Mouse (Mus musculus): ENCODE data around the gene Usp15. TPM values are rescaled to one million over a fixed set of nuclear protein-coding genes. Genes with fewer than 3 reads are reported as not detected.

The Usp15 gene
- polyA plus RNA-seq, 1 experiment from 2014 or later: 66.8 TPM

- H3K27ac ChIP-seq (replicated peaks): no peak overlapping the region
- H3K36me3 ChIP-seq: peaks cover 84% of the 10 kb centered on the region
- ATAC-seq (replicated peaks): no peak
- no peaks in the 10 kb centered on the region for H3K4me1 ChIP-seq
- no peak overlapping the region for H3K4me3 ChIP-seq
- no peaks in the 10 kb centered on the region for H3K9me3 ChIP-seq
- H3K9ac ChIP-seq (replicated peaks): no peak overlapping the region
- no peaks in the 10 kb centered on the region for H3K27me3 ChIP-seq
- 90% methylated on average over 14 of the region's 14 CpGs for WGBS
- H3K4me2 ChIP-seq (replicated peaks): no peak overlapping the region
These were observed 76.0 kb downstream of the Usp15 start for GRCm38 (mm10) chr10:123120666-123121392.

DNA sequence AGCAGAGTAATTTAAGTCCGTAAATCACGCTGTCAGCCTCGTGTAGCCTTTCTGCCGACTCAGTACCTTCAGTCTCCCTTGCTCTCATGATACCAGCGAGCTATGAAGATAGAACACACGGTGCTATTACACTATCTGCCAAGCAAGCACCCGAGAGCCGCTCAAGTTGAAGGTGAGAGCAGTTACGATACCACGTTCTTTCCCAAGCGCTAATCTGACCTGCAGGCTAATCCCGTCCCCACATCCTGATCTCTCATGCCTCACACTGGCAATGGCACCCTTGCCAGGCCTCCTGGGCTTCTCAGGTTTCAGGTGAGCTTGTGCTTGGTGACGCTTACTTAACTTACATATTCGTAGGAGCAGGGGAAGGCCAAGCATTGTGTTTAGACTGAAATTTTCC, 79.9 kb downstream of the Usp15 start:
- 89% methylated on average over 14 of the region's 14 CpGs for WGBS
- ATAC-seq (replicated peaks): no peak

DNA sequence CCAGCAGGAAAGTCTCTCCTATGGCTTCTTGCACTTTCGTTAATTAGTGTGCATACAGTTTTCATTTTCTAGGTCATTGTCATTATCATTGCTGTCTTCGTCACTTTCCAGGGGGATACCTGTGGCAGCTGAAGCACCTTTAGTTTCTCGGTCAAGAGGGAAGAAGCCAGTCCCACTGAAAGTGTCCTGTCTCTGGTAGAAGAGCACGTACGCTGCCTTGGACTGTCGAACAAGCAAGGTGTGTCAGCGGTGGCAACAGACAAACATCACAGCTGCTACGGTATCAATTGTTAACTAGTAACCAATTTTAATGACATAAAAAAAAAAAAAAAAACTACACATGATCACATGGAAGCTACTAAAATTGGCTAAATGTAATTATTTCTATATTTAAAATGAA, 83.3 kb downstream of the Usp15 start:
- H3K27me3 ChIP-seq: no peaks in the 10 kb centered on the region
- peaks cover 53% of the 10 kb centered on the region for H3K36me3 ChIP-seq
- H3K27ac ChIP-seq (replicated peaks): no peak overlapping the region
- H3K9ac ChIP-seq (replicated peaks): no peak overlapping the region
- H3K4me2 ChIP-seq (replicated peaks): no peak overlapping the region
- H3K4me1 ChIP-seq: no peaks in the 10 kb centered on the region
- no peaks in the 10 kb centered on the region for H3K9me3 ChIP-seq
- 95% methylated on average over 8 of the region's 8 CpGs for WGBS
- H3K4me3 ChIP-seq: no peak overlapping the region
- ATAC-seq (replicated peaks): no peak

More for the DNA sequence above, 79.9 kb downstream of the Usp15 start:
- no peak overlapping the region for H3K9ac ChIP-seq (replicated peaks)
- H3K4me3 ChIP-seq: no peak overlapping the region
- peaks cover 73% of the 10 kb centered on the region for H3K36me3 ChIP-seq
- no peaks in the 10 kb centered on the region for H3K27me3 ChIP-seq
- no peaks in the 10 kb centered on the region for H3K9me3 ChIP-seq
- H3K27ac ChIP-seq (replicated peaks): no peak overlapping the region
- H3K4me1 ChIP-seq: no peaks in the 10 kb centered on the region
- no peak overlapping the region for H3K4me2 ChIP-seq (replicated peaks)

DNA sequence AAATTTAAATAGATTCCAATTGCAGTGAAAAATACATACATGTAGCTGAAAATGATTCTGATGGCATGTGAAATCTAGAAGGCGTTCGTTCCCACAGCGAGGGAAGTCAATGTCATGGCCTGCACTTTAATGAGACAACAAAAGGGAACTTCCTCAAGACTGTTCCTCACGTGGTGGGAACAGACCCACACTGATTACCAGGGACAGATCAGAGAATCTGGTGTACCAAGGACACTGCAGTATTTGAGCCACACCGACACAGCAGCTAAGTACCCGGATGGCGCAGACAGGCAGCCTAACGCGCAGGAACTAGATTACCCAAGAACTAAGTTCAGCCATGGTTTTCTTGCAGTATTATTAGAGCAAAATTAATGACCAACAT, 84.0 kb downstream of the Usp15 start:
- Histone ChIP-seq H3K9me3 (no peaks in the 10 kb centered on the region), H3K4me2 (replicated peaks) (no peak overlapping the region), H3K27me3 (no peaks in the 10 kb centered on the region), H3K27ac (replicated peaks) (no peak overlapping the region), H3K4me1 (no peaks in the 10 kb centered on the region), H3K9ac (replicated peaks) (no peak overlapping the region), H3K4me3 (no peak overlapping the region), H3K36me3 (peaks cover 47% of the 10 kb centered on the region)
- no peak for ATAC-seq (replicated peaks)
- WGBS: 94% methylated on average over 9 of the region's 9 CpGs

- ATAC-seq (replicated peaks): no peak
- peaks cover 42% of the 10 kb centered on the region for H3K36me3 ChIP-seq
- WGBS: 85% methylated on average over 11 of the region's 11 CpGs
These were observed 84.6 kb downstream of the Usp15 start for GRCm38 (mm10) chr10:123112056-123112786.

GRCm38 (mm10) chr10:123110548-123110947, 86.2 kb downstream of the Usp15 start:
- WGBS: 60% methylated on average over 11 of the region's 11 CpGs
- Histone ChIP-seq H3K4me3 (no peak overlapping the region), H3K27ac (replicated peaks) (no peak overlapping the region), H3K36me3 (peaks cover 28% of the 10 kb centered on the region), H3K9me3 (no peaks in the 10 kb centered on the region), H3K4me2 (replicated peaks) (no peak overlapping the region), H3K27me3 (no peaks in the 10 kb centered on the region), H3K9ac (replicated peaks) (no peak overlapping the region), H3K4me1 (no peaks in the 10 kb centered on the region)
- no peak for ATAC-seq (replicated peaks)

More at GRCm38 (mm10) chr10:123112056-123112786, 84.6 kb downstream of the Usp15 start:
- Histone ChIP-seq H3K27me3 (no peaks in the 10 kb centered on the region), H3K4me1 (no peaks in the 10 kb centered on the region), H3K4me2 (replicated peaks) (no peak overlapping the region), H3K9ac (replicated peaks) (no peak overlapping the region), H3K27ac (replicated peaks) (no peak overlapping the region), H3K9me3 (no peaks in the 10 kb centered on the region), H3K4me3 (no peak overlapping the region)

DNA sequence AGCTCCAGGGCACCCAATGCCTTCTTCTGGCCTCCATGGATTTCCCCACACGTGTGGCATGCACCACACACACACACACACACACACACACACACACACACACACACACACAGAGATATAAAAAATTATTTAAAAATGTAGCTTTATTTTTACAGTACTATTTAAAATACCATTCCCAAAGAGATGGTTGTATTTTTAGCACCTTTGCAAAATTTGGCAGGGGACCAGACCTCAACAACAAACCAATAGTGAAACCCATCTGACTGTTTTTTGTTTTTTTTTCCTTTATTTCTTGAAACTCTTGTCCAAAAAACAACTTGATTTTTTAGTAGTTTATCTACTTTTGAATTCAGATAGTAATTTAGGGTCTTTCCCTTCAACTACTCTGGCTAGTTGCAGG, 88.3 kb downstream of the Usp15 start:
- Histone ChIP-seq H3K4me1 (no peaks in the 10 kb centered on the region), H3K9ac (replicated peaks) (no peak overlapping the region), H3K9me3 (no peaks in the 10 kb centered on the region), H3K4me3 (no peak overlapping the region), H3K27ac (replicated peaks) (no peak overlapping the region), H3K4me2 (replicated peaks) (no peak overlapping the region), H3K36me3 (peaks cover 13% of the 10 kb centered on the region), H3K27me3 (no peaks in the 10 kb centered on the region)
- WGBS: 89% methylated on average over 1 of the region's 1 CpGs
- no peak for ATAC-seq (replicated peaks)

DNA sequence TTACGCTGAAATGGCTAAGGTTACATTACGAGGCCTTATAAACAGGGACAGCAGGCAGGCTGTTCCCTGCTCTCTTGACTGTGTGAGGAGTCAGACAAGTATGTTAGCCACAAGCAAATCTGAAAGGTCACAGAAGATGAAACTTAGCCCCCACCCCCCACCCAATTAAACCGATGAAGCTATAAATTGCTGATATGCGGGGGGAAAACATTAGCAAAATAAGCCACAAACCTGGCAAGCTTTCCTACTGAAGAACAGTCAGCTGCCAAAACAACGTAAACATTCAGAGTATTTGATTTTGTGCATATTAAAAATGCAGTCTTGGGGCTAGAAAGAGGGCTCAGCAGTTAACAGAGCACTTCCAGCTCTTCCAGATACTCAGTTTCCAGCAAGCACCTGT, 88.7 kb downstream of the Usp15 start:
- Histone ChIP-seq H3K4me2 (replicated peaks) (no peak overlapping the region), H3K36me3 (peaks cover 9% of the 10 kb centered on the region; the same call in 1 of the 2 replicates), H3K9ac (replicated peaks) (no peak overlapping the region), H3K4me1 (no peaks in the 10 kb centered on the region), H3K27ac (replicated peaks) (no peak overlapping the region), H3K27me3 (no peaks in the 10 kb centered on the region), H3K4me3 (no peak overlapping the region), H3K9me3 (no peaks in the 10 kb centered on the region)
- WGBS: 86% methylated on average over 5 of the region's 5 CpGs
- ATAC-seq (replicated peaks): no peak

DNA sequence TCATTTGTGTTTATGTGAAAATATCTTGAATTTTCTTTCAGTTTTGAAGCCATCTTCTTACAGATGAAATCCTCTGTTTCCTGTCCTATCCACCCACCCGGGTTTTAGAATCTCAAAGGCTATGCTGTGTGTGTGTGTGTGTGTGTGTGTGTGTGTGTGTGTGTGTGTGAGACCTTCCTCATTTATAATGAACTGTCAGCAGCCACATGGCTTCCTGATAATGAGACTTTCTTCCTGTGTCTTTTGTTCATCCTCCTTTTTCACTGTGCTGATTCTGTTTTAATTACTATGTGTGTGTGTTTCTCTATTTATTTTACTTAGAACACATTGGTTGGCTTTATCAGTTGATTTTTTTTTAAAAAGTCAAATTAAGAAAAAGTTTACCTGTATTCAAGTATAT, 95.5 kb downstream of the Usp15 start:
- H3K9ac ChIP-seq (replicated peaks): no peak overlapping the region

DNA sequence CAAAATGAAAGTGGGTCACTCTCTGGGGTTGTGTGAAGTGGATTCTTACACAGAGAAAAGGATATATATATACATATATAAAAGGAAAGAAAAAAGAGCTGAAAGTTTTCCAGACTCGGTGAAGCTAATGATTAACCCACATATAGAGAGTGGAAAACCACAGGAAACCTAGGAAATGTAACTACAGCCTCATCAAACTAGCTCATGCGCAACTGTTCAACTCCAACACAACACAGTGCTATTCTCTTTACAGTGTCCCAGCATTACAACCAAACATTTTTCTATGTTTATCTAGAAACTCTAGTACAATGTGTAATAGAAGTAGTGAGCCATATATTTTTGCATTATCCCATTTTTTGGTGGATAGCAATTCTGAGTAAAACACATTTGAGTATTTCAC, 96.2 kb downstream of the Usp15 start:
- no peaks in the 10 kb centered on the region for H3K4me1 ChIP-seq
- no peak overlapping the region for H3K27ac ChIP-seq (replicated peaks)
- no peaks in the 10 kb centered on the region for H3K36me3 ChIP-seq
- H3K9ac ChIP-seq (replicated peaks): no peak overlapping the region
- 94% methylated on average over 2 of the region's 2 CpGs for WGBS
- no peaks in the 10 kb centered on the region for H3K9me3 ChIP-seq
- H3K4me2 ChIP-seq (replicated peaks): no peak overlapping the region
- ATAC-seq (replicated peaks): no peak
- H3K4me3 ChIP-seq: no peak overlapping the region
- no peaks in the 10 kb centered on the region for H3K27me3 ChIP-seq

More for the DNA sequence above, 95.5 kb downstream of the Usp15 start:
- no peaks in the 10 kb centered on the region for H3K9me3 ChIP-seq
- no peak for ATAC-seq (replicated peaks)
- no peaks in the 10 kb centered on the region for H3K36me3 ChIP-seq
- no peaks in the 10 kb centered on the region for H3K27me3 ChIP-seq
- no peak overlapping the region for H3K4me2 ChIP-seq (replicated peaks)
- H3K27ac ChIP-seq (replicated peaks): no peak overlapping the region
- 86% methylated on average over 1 of the region's 1 CpGs for WGBS
- no peak overlapping the region for H3K4me3 ChIP-seq
- H3K4me1 ChIP-seq: no peaks in the 10 kb centered on the region

DNA sequence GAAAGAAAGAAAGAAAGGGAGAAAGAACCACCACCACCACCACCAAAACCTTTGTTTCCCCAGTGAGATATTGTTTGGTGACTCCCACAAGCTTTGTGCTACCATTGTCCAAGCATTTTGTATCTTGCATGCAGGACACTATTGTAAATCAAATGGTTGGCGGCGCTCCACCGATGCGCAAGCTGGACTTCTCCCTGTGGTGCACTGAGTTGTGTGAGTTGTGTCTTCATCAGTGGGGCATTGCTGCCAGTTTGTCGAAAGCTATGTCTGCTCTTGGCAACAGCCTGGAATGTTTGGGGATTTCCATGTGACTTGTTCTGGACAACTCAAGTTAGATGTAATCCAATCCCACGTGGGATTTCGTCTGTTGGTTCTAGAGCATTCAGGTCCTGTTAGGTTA, 102.3 kb downstream of the Usp15 start:
- no peaks in the 10 kb centered on the region for H3K36me3 ChIP-seq
- no peak overlapping the region for H3K4me2 ChIP-seq (replicated peaks)
- H3K9me3 ChIP-seq: no peaks in the 10 kb centered on the region
- H3K4me1 ChIP-seq: no peaks in the 10 kb centered on the region
- ATAC-seq (replicated peaks): no peak
- H3K4me3 ChIP-seq: no peak overlapping the region
- no peak overlapping the region for H3K9ac ChIP-seq (replicated peaks)
- no peaks in the 10 kb centered on the region for H3K27me3 ChIP-seq
- H3K27ac ChIP-seq (replicated peaks): no peak overlapping the region
- WGBS: 83% methylated on average over 7 of the region's 7 CpGs

DNA sequence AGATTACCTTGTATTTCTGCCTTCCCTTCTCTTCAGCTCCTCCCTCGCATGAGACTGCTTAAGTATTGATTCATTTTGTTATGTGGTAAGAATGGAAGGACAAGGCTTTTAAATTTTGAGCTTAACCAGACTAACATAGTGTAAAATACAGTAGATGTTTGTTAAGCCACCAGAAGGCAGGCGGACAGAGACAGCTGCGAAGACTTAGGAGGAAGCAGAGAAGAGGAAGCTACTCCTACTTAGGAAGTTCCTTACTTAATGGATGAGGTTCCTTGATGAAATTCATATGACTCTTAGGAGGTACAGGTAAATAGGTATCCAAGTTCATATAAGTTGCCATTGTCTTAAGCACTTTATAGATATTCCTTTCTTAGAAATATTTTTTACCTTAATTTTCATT, 104.2 kb downstream of the Usp15 start:
- Histone ChIP-seq H3K4me2 (replicated peaks) (no peak overlapping the region), H3K27ac (replicated peaks) (no peak overlapping the region), H3K27me3 (no peaks in the 10 kb centered on the region), H3K9me3 (no peaks in the 10 kb centered on the region), H3K9ac (replicated peaks) (no peak overlapping the region), H3K36me3 (no peaks in the 10 kb centered on the region), H3K4me3 (no peak overlapping the region), H3K4me1 (no peaks in the 10 kb centered on the region)
- no peak for ATAC-seq (replicated peaks)
- WGBS: 79% methylated on average over 3 of the region's 3 CpGs

Data from forebrain, embryonic 15.5 days (tissue).